Mouse (Mus musculus) cerebellum, adult 18-20 months (tissue): Measurements from ENCODE around the gene Msantd4.
"Not testable (repeated sequence)": the region's sequence is repeated elsewhere in the genome, so short reads cannot be mapped to it uniquely, and the experiment has no call there.

Source experiments
- DNase-seq, 2 experiments: peaks; one replicate each; pipeline ENCODE4 v3.0.0; 2021

Msantd4 gene

DNA sequence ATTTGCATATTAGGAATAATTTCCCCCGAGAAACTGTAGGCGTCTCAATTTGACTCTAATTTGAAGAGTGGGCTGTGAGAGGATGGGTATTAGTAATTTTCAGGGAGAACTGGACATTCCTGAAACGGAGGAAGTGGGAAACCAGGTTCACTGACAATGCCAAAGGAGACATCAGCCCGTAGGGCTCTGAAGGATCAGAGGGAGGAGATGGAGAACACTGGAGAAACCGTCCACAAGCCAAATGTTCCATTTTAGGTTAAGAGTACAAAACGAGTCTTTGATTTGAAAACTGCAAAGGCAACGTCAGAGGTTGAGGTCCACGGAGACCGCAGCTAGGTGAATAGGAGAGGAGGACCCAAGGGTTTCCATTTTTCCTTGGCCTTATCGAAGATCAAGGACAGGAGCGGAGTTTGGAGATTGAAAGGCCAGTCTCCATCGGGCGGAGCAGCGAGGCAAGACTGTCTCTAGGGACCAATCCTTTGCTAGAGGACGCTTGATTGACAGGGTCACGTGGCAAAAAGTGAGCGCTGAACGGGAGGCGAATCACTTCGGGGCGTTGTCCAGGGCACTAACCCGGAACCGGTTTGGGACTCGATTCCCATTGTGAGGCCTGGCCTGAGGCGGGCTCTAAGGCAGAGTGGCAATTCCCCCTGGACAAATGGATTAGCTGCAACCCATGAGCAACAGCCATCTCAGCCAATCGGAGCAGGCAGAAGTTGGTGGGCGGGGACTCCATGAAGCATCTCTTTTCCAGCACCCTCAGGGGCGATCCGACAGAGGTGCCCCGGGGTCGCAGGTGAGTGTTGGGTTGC, at the start of gene Msantd4:
TSS of gene Msantd4 (plus strand) at position 735 of the 812 bp plus-strand sequence.
- peak; percentile 93 to 100 for DNase-seq

DNA sequence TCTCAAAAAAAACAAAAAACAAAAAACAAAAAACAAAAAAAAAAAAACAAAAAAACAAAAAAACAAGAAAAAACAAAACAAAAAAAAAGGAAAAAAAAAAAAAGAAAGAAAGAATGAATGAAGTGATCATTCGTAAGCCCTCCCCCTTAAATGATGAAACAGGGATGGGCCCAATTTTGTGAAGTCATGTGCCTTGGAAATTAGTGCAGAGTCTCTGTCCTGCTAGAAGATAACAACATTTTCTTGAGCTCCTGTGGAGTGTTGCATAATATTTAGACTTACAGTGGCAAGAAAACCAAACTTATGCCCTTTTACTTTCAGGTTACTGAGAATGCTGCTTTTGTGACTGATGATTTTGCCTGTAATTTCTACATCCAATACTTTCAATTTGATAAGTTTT, 23.2 kb upstream of the Msantd4 start:
- DNase-seq, result no peak

DNA sequence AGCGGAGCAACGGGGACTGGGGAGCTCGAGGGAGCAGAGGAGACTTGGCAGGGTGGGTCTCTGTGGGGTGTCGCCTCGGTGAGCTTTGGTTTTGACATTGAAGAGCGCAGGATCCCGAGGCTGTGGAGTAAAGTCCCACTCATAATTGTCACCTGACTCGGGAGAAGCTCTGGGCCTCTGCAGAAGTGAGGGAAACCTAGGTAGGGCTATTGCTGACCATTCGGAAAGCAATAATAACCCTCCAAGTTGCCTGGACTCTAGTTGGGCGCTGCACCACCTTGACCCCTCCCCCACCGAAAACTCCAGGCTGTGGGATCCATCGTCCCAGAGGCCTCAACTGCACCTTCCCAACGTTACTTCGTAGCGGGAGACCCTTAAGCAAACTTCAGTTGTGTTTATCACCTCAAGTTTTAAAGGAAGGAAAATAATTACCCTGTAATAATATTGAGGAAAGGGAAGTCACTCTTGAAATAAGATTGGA, 318 bp downstream of the Msantd4 start:
- DNase-seq, result no peak

DNA sequence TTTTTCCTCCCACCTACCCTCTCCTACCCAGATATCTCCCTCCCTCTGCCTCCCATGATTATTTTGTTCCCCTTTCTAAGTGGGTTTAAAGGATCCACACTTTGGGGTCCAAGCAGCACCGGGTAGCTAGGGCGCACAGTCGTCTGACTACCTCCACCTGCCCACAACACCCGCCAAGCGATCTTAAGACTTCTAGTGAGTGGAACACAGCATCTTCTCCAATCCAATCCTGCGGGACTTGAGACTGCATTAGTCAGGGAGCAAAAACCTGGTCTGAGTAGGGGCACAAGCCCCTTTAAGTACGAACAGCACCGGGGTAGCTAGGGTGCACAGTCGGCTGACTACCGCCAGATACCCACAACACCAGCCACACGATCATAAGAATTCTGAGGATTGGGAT, 24.4 kb downstream of the Msantd4 start:
- DNase-seq, result not testable (repeated sequence)
